Mouse (Mus musculus) C2C12 (cell line): ENCODE data around the gene Cygb. TPM values are rescaled to one million over a fixed set of nuclear protein-coding genes. Genes with fewer than 3 reads are reported as not detected.
A peak's percentile ranks its signal among the peaks of the same experiment; 100 is the strongest.

Experiments used
- H3K27me3 ChIP-seq: one replicate; pipeline ENCODE4 v1.6.1; 2011; ENCODE audit not compliant: control insufficient read depth, insufficient read depth, insufficient read length
- H3K36me3 ChIP-seq: one replicate; pipeline ENCODE4 v1.6.1; 2011; ENCODE audit not compliant: control insufficient read depth, insufficient read depth
- H3K4me3 ChIP-seq: one replicate; pipeline ENCODE4 v1.5.1; 2011; ENCODE audit warnings: mild to moderate bottlenecking, control low read depth; ENCODE audit not compliant: poor library complexity, insufficient read depth, severe bottlenecking
- H3K79me2 ChIP-seq: one replicate; pipeline ENCODE4 v1.6.1; 2011; ENCODE audit not compliant: control insufficient read depth, insufficient read depth
- H3K79me3 ChIP-seq: one replicate; pipeline ENCODE4 v1.6.1; 2011; ENCODE audit warnings: low read depth, control low read depth
- H3ac ChIP-seq: one replicate; pipeline ENCODE3; 2011; ENCODE audit warnings: low read depth; ENCODE audit not compliant: control insufficient read depth, insufficient read length
- CEBPB ChIP-seq: IDR thresholded peaks from one replicate; pipeline ENCODE4 v1.6.1; 2011; ENCODE audit warnings: low read depth, mild to moderate bottlenecking, control low read depth, moderate library complexity
- CTCF ChIP-seq: IDR thresholded peaks from one replicate; pipeline ENCODE4 v1.5.1; 2011; ENCODE audit not compliant: control insufficient read depth, insufficient read depth, insufficient read length
- FOSL1 ChIP-seq: IDR thresholded peaks from one replicate; pipeline ENCODE4 v1.8.0; 2011; ENCODE audit warnings: mild to moderate bottlenecking, low read length; ENCODE audit not compliant: poor library complexity, insufficient read depth, severe bottlenecking
- MAX ChIP-seq: IDR thresholded peaks from one replicate; pipeline ENCODE4 v1.6.1; 2011; ENCODE audit warnings: mild to moderate bottlenecking, control low read depth
- MYOD1 ChIP-seq: IDR thresholded peaks from one replicate; pipeline ENCODE4 v1.6.1; 2011; ENCODE audit warnings: low read depth; ENCODE audit not compliant: control insufficient read depth, insufficient read length
- MYOG ChIP-seq: IDR thresholded peaks from one replicate; pipeline ENCODE4 v1.6.1; 2011; ENCODE audit not compliant: control insufficient read depth, insufficient read length; ENCODE audit errors: extremely low read depth
- USF1 ChIP-seq: IDR thresholded peaks from one replicate; pipeline ENCODE4 v1.6.1; 2011; ENCODE audit warnings: low read depth, mild to moderate bottlenecking, control low read depth, moderate library complexity
- polyA plus RNA-seq: library from polyadenylated mRNA; unstranded; fragments of >200 nt; fragmentation: generic; extraction: Trizol; gene quantifications from one replicate; pipeline ENCODE4 v1.2.1, GENCODE M21; 2012; ENCODE audit warnings: missing spikeins

Gene Cygb
- polyA plus RNA-seq, 1 experiment, result 0.95 TPM

DNA sequence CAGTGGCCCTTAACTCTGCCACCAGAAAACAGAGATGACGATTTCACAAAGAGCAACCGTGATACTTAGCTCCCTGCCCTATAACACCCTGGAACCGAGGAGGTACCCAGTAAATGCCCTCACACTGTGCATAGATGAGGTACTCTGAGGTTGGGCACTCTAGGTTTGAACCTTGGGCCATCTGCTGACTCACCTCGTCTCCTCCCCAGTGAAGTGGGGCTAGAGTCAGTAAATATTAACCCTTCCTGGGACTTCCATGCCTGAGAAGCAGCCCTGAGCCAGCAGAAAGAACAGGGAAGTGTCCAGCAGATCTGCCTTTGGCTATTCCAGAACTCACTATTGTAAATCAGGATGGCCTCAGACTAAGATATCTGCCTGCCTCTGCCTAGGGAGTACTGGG is 29.7 kb upstream of the Cygb start:
- TF ChIP-seq CEBPB (no peak), FOSL1 (no peak), MAX (no peak), USF1 (no peak), CTCF (no peak), MYOG (no peak), MYOD1 (no peak)
- peaks cover 40% of the 10 kb centered on the region for H3K36me3 ChIP-seq
- peaks cover 4% of the 10 kb centered on the region for H3K79me3 ChIP-seq
- H3K79me2 ChIP-seq, result peaks cover 12% of the 10 kb centered on the region
- H3ac ChIP-seq, result no peak overlapping the region
- H3K27me3 ChIP-seq, result no peaks in the 10 kb centered on the region
- no peak overlapping the region for H3K4me3 ChIP-seq

DNA sequence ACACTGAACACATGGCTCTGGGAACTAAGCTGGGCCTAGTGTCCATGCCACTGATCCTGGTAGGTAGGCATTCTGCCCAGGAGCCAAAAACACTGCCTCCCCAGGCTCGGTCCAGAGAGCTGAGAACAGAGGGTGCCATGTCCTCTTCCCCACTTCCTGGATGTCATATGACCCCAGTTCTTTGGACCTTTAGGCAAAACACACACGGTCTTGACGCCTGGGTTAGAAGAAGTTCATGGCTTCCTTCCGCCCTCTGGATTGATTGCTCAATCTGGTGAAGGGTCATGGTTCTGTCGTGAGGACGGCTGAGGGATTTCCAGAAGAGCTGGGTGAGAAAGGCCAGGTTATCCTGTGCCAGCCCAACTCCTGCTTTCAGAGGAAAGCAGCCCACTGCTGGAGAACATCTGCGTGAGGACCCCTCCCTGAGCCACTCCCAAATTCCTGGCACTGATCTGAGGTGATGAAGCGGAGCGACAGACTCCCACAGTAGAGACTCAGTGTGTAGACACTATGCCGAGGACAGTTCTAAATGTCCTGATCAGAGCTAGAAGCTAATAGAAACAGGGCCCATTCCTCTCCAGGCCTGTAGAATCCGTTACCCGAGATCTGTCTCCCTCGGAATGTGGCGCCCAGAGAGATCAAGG is 28.5 kb upstream of the Cygb start:
- H3K27me3 ChIP-seq, result no peaks in the 10 kb centered on the region
- no peak overlapping the region for H3ac ChIP-seq
- no peak overlapping the region for H3K4me3 ChIP-seq
- peaks cover 11% of the 10 kb centered on the region for H3K79me3 ChIP-seq
- H3K36me3 ChIP-seq, result peaks cover 51% of the 10 kb centered on the region
- TF ChIP-seq MAX (no peak), CEBPB (peak; percentile 60)
- H3K79me2 ChIP-seq, result peaks cover 24% of the 10 kb centered on the region

DNA sequence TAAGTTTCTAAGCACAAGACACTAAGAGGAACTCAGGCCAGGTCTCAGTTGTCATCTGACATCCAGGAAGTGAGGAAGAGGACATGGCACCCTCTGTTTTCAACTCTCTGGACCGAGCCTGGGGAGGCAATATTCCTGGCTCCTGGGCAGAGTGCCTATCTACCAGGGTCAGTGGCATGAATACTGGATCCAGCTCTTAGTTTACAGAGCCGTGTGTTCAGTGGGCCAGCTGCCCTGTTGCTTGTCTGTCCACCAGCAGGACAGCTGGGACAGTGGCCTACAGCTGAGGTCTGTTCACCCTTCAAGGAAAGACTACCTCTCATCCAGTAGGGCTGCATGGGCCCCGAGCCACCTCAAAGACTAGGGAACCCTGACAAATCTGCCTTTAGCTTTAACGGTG is 27.0 kb upstream of the Cygb start:
- Histone ChIP-seq H3ac (no peak overlapping the region), H3K79me3 (peaks cover 26% of the 10 kb centered on the region), H3K27me3 (no peaks in the 10 kb centered on the region), H3K79me2 (peaks cover 39% of the 10 kb centered on the region), H3K4me3 (no peak overlapping the region), H3K36me3 (peaks cover 66% of the 10 kb centered on the region)
- no peak for TF ChIP-seq MAX
- no peak for TF ChIP-seq MYOD1
- no peak for TF ChIP-seq FOSL1
- no peak for TF ChIP-seq CTCF
- no peak for TF ChIP-seq USF1
- no peak for TF ChIP-seq CEBPB
- TF ChIP-seq MYOG, result no peak

DNA sequence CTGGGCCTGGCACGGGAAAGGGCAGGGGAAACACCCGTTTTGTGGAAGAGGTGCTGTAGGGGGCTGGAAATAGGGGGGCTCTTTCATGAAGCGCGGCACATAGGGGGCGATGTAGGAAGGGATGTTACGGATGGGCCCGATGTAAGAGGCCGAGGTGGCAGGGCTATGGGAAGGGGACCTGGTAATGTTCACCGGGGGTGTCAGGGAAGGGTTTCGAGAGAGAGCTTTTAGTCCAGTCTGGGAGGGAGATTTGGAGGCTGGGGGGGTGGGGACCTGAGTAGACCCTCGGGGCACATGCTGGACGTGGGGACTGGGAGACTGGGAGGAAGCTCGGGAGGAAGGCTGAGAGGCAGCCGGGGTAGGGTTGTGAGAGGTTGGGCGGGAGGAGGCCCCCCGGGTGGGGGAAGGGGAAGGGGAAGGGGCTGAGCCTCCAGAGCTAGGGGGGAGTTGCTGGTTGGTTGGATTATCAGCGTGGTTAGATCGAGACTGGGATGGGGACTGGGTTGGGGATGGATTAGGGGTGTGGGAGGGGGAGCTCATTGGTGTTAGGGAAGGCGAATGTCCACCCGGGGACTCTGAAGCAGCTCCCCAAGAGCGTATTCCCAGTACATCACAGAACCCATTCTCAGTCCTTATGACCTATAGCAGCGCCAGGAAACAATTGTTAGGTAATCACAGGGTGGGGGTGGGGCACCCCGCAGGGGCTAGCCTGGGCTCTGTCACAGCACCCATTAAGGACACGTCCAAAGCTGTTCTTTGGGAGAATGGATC is 26.4 kb upstream of the Cygb start:
- Histone ChIP-seq H3K79me3 (peaks cover 28% of the 10 kb centered on the region), H3ac (no peak overlapping the region), H3K27me3 (no peaks in the 10 kb centered on the region), H3K79me2 (peaks cover 45% of the 10 kb centered on the region), H3K36me3 (peaks cover 72% of the 10 kb centered on the region), H3K4me3 (no peak overlapping the region)
- TF ChIP-seq MYOD1 (no peak), USF1 (no peak), CEBPB (no peak), FOSL1 (no peak), CTCF (no peak), MYOG (no peak), MAX (no peak)

DNA sequence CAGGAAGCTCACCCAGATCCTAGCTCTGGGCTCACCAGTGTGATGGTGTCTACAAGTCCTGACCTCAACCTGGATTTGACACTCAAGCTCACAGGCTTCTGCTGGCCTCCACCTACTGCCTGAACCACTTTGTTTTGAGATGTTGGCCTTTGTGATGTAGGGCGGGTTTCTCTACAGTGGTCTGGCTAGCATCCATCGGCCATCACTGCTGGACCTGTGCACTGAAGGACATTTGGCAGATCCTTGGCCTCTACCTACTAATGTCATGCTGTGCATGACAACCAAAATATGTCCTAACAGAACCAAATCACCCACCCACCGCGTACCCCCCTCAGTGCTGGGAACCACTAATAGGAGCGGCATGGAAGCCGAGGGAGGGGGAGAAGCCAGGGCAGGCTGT is 25.0 kb upstream of the Cygb start:
- no peak overlapping the region for H3K4me3 ChIP-seq
- peaks cover 59% of the 10 kb centered on the region for H3K79me2 ChIP-seq
- peaks cover 82% of the 10 kb centered on the region for H3K36me3 ChIP-seq
- H3K27me3 ChIP-seq, result no peaks in the 10 kb centered on the region
- H3K79me3 ChIP-seq, result peaks cover 41% of the 10 kb centered on the region
- TF ChIP-seq MYOD1 (no peak), FOSL1 (no peak), MAX (no peak), CTCF (no peak), CEBPB (no peak), MYOG (no peak), USF1 (no peak)
- H3ac ChIP-seq, result no peak overlapping the region
